Mouse (Mus musculus) adrenal gland, postnatal 36 days (tissue): Measurements from ENCODE around the gene Lce3f. TPM values are rescaled to one million over a fixed set of nuclear protein-coding genes. Genes with fewer than 3 reads are reported as not detected.

Experiments used
- DNase-seq, 2 experiments: peaks; one replicate each; pipeline ENCODE4 v3.0.0; 2021; ENCODE audit warnings: mixed read lengths in 1 of 2
- long read RNA-seq, 2 experiments: library from polyadenylated mRNA; stranded (forward); transcript quantifications; one replicate each; pipeline ENCODE4 v2.0.0; 2021; ENCODE audit warnings: borderline sequencing depth in 2 of 2
- total RNA-seq, 2 experiments: library from RNA; stranded (reverse); gene quantifications; 2 replicates each; pipeline ENCODE4 v1.2.3; 2021

Gene Lce3f
- total RNA-seq = not detected
- long read RNA-seq, experiment 1 = 0 reads
- long read RNA-seq, experiment 2 = 0 reads

GRCm38 (mm10) chr3:92991926-92992325 is at the start of gene Lce3f:
Lce3f (plus strand) TSS chr3:92992226.
- no peak for DNase-seq

- no peak for DNase-seq
Measured at GRCm38 (mm10) chr3:92944186-92944585, 47.8 kb upstream of the Lce3f start, which contains the start of gene Lce3c. Lce3c (plus strand) TSS chr3:92944486.

GRCm38 (mm10) chr3:92957090-92957489 is 34.9 kb upstream of the Lce3f start, which contains the start of gene Lce3d:
Lce3d (plus strand) TSS chr3:92957390.
- no peak for DNase-seq

GRCm38 (mm10) chr3:92966761-92967160 is 25.3 kb upstream of the Lce3f start, which contains the start of gene Lce3e:
Lce3e (plus strand) TSS chr3:92967061.
- DNase-seq = no peak

- DNase-seq = no peak
Measured at GRCm38 (mm10) chr3:92978484-92978883, 13.5 kb upstream of the Lce3f start.

- peak; percentile 74 to 79 for DNase-seq
Measured at GRCm38 (mm10) chr3:92998691-92999090, 6.7 kb downstream of the Lce3f start.

GRCm38 (mm10) chr3:93000621-93001020 is 8.6 kb downstream of the Lce3f start:
- DNase-seq = no peak

- no peak for DNase-seq
Measured at GRCm38 (mm10) chr3:93002843-93003242, 10.8 kb downstream of the Lce3f start.

GRCm38 (mm10) chr3:93014378-93014801 is 22.4 kb downstream of the Lce3f start:
- peak; percentile 11 to 23 for DNase-seq

- no peak for DNase-seq
Measured at GRCm38 (mm10) chr3:93014871-93015270, 22.8 kb downstream of the Lce3f start.

GRCm38 (mm10) chr3:93015460-93016104 is 23.6 kb downstream of the Lce3f start, which contains the start of gene Crct1:
Crct1 (minus strand) TSS chr3:93015687.
- DNase-seq = no peak

GRCm38 (mm10) chr3:93018960-93019359 is 26.9 kb downstream of the Lce3f start, which contains the start of gene Lce1m:
Lce1m (minus strand) TSS chr3:93019060.
- no peak for DNase-seq

- DNase-seq = no peak
Measured at GRCm38 (mm10) chr3:93021171-93021570, 29.1 kb downstream of the Lce3f start.

GRCm38 (mm10) chr3:93023411-93024184 is 31.6 kb downstream of the Lce3f start:
- no peak for DNase-seq

GRCm38 (mm10) chr3:93025486-93025885 is 33.5 kb downstream of the Lce3f start:
- no peak for DNase-seq

GRCm38 (mm10) chr3:93031450-93031849 is 39.4 kb downstream of the Lce3f start:
- DNase-seq = no peak

Other genes starting within 250 kb of the Lce3f start
- gene Lce1g, start 239.9 kb upstream of the Lce3f start, total RNA-seq = not detected
- gene Lce1h, start 227.2 kb upstream of the Lce3f start, total RNA-seq = not detected
- not detected for gene Lce1i, start 213.3 kb upstream of the Lce3f start, total RNA-seq
- gene Lce1j, start 201.7 kb upstream of the Lce3f start, total RNA-seq = not detected
- gene Lce1k, start 184.3 kb upstream of the Lce3f start, total RNA-seq = not detected
- not detected for gene Kprp, start 165.0 kb upstream of the Lce3f start, total RNA-seq
- not detected for gene Lce1l, start 140.9 kb upstream of the Lce3f start, total RNA-seq
- gene 2310050C09Rik, start 122.0 kb upstream of the Lce3f start, total RNA-seq = not detected
- not detected for gene Lce3a, start 66.0 kb upstream of the Lce3f start, total RNA-seq
- gene Lce3b, start 59.2 kb upstream of the Lce3f start, total RNA-seq = not detected
- not detected for gene Lce3c, start 47.7 kb upstream of the Lce3f start, total RNA-seq
- not detected for gene Lce3d, start 34.8 kb upstream of the Lce3f start, total RNA-seq
- gene Lce3e, start 25.2 kb upstream of the Lce3f start, total RNA-seq = not detected
- gene Crct1, start 23.5 kb downstream of the Lce3f start, total RNA-seq = not detected
- gene Lce1m, start 26.8 kb downstream of the Lce3f start, total RNA-seq = not detected
- gene Gm4858, start 76.6 kb downstream of the Lce3f start, total RNA-seq = not detected
- gene Crnn, start 152.6 kb downstream of the Lce3f start, total RNA-seq = not detected
- not detected for gene Flg2, start 205.1 kb downstream of the Lce3f start, total RNA-seq